Mouse (Mus musculus): ENCODE results near the gene Cbx3. TPM values are rescaled to one million over a fixed set of nuclear protein-coding genes. Genes with fewer than 3 reads are reported as not detected.

Cbx3 gene
- total RNA-seq, 4 experiments from 2014 or later: 54.1 to 62.0 (median 59.1) TPM

GRCm38 (mm10) chr6:51523807-51524320, 53.7 kb downstream of the Cbx3 start, which contains the start of gene Snx10:
Gene Snx10, plus strand, starts transcription at chr6:51523901.
- no peak for DNase-seq (ENCODE audit: low spot score)

- no peak for DNase-seq (ENCODE audit: low spot score)
These were observed 54.3 kb downstream of the Cbx3 start for GRCm38 (mm10) chr6:51524321-51524931.

GRCm38 (mm10) chr6:51525001-51525400, 54.8 kb downstream of the Cbx3 start:
- no peak for DNase-seq (ENCODE audit: low spot score)

GRCm38 (mm10) chr6:51529457-51529856, 59.3 kb downstream of the Cbx3 start:
- DNase-seq (ENCODE audit: low spot score): no peak

Other genes starting within 250 kb of the Cbx3 start
- under 1 TPM in 2 of 4 experiments, not detected in 2; 0.28 to 0.35 TPM for gene Nfe2l3, start 37.7 kb upstream of the Cbx3 start, total RNA-seq (2022)
- 100 to 1,000 TPM; 367 to 444 (median 409) TPM for gene Hnrnpa2b1, start 466 bp upstream of the Cbx3 start, total RNA-seq (2022)
- gene Snx10, start 53.5 kb downstream of the Cbx3 start, total RNA-seq (2022): 10 to 100 TPM; 11.5 to 17.2 (median 14.1) TPM

Measured in heart, adult 8-10 months (tissue).